Mouse (Mus musculus): ENCODE results near the gene 4930556J24Rik. TPM values are rescaled to one million over a fixed set of nuclear protein-coding genes. Genes with fewer than 3 reads are reported as not detected.

Gene 4930556J24Rik
- polyA plus RNA-seq, 1 experiment = 0.07 TPM

DNA sequence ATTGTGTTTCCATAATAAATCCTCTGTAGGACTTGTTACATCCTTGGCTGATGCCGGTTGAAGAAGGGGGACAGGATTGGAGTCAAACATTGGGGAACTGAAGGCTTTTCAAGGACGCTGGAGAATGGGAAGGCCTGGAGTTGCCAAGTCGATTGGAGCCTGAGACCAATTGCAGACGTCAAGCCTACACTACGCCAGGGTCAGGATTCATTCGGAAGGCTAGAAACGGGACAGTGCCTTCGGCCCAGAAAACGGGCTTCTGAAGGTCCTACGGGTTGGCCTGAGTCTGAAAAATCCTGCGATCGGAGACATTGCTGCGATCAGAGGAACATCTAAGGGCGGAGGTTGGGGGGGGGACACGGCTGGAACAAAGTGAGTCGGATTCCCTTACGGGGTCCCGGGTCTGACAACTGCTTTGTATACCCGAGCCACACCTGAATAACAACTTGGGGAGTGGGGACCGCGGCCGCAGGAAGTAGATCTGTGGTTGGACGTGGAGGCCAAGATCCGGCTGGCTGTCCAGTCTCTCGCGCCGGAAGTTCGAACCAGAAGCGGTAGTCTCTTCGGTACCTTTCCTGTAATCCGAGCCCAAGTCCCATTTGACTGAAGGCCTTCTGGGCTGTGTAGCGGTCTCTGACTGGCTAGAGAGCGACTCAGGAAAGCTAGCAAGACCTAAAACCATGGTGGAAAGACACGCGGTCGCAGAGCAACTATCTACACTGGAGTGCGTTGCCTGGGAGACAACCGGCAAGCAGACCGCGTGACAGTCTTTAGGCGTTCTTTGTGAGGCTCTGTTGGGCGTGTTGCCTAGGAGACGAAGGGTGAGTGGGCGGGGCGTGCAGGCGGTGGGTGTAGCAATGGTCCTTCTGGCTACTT, 81.9 kb downstream of the 4930556J24Rik start, which contains the start of the genes 4921536K21Rik and Dusp18:
TSS of gene 4921536K21Rik (minus strand) at position 693 of the 876 bp plus-strand sequence.
TSS of gene Dusp18 (plus strand) at position 835 of the 876 bp plus-strand sequence.
- Histone ChIP-seq H3K79me2 (ENCODE audit: control insufficient read depth, insufficient read depth) (peaks cover 42% of the 10 kb centered on the region), H3ac (ENCODE audit: control insufficient read depth, insufficient read length, low read depth) (peak within 1 kb of the TSS; percentile 46), H3K79me3 (ENCODE audit: low read depth) (peaks cover 28% of the 10 kb centered on the region), H3K27me3 (ENCODE audit: control insufficient read depth, insufficient read depth, insufficient read length) (no peaks in the 10 kb centered on the region), H3K36me3 (ENCODE audit: control insufficient read depth, insufficient read depth) (peaks cover 31% of the 10 kb centered on the region), H3K4me3 (ENCODE audit: insufficient read depth, poor library complexity, severe bottlenecking) (peak within 1 kb of the TSS; percentile 62)
- no peak for TF ChIP-seq CTCF (IDR thresholded peaks at IDR 0.05; ENCODE audit: control insufficient read depth, insufficient read depth, insufficient read length)
- TF ChIP-seq MYOD1 (IDR thresholded peaks at IDR 0.05; ENCODE audit: control insufficient read depth, insufficient read length, low read depth) = no peak
- peak; percentile 31 for TF ChIP-seq CEBPB (IDR thresholded peaks at IDR 0.05; ENCODE audit: low read depth)
- TF ChIP-seq USF1 (IDR thresholded peaks at IDR 0.05; ENCODE audit: low read depth) = peak; percentile 71
- TF ChIP-seq MAX (IDR thresholded peaks at IDR 0.05) = peak; percentile 85
- no peak for TF ChIP-seq MYOG (IDR thresholded peaks at IDR 0.05; ENCODE audit: control insufficient read depth, extremely low read depth, insufficient read length)
- TF ChIP-seq FOSL1 (IDR thresholded peaks at IDR 0.05; ENCODE audit: insufficient read depth, low read length, poor library complexity, severe bottlenecking) = no peak

DNA sequence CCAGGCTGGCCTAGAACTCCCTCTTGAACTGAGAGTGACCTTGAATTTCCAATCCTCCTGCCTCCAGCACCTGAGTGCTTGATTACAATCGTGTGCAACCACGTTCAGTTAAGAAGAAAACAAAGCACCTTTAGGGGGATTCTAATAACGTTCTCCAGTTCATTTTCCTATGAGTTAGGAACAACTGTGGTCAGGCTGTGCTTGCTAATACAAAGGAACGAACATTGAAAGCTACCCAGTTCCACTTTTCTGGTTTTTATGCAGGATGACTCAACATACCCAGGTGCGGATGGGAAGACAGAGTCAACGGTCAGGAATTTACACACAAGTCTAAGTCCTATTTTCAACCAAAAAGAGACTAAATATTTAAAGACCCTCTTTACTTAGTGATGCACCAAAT, 82.6 kb downstream of the 4930556J24Rik start:
- TF ChIP-seq CTCF (IDR thresholded peaks at IDR 0.05; ENCODE audit: control insufficient read depth, insufficient read depth, insufficient read length) = no peak
- no peak for TF ChIP-seq FOSL1 (IDR thresholded peaks at IDR 0.05; ENCODE audit: insufficient read depth, low read length, poor library complexity, severe bottlenecking)
- no peak for TF ChIP-seq USF1 (IDR thresholded peaks at IDR 0.05; ENCODE audit: low read depth)
- no peak for TF ChIP-seq MAX (IDR thresholded peaks at IDR 0.05)
- TF ChIP-seq MYOG (IDR thresholded peaks at IDR 0.05; ENCODE audit: control insufficient read depth, extremely low read depth, insufficient read length) = no peak
- no peak for TF ChIP-seq CEBPB (IDR thresholded peaks at IDR 0.05; ENCODE audit: low read depth)
- TF ChIP-seq MYOD1 (IDR thresholded peaks at IDR 0.05; ENCODE audit: control insufficient read depth, insufficient read length, low read depth) = no peak
- Histone ChIP-seq H3K4me3 (ENCODE audit: insufficient read depth, poor library complexity, severe bottlenecking) (no peak overlapping the region), H3K79me3 (ENCODE audit: low read depth) (peaks cover 28% of the 10 kb centered on the region), H3K27me3 (ENCODE audit: control insufficient read depth, insufficient read depth, insufficient read length) (no peaks in the 10 kb centered on the region), H3K79me2 (ENCODE audit: control insufficient read depth, insufficient read depth) (peaks cover 35% of the 10 kb centered on the region), H3ac (ENCODE audit: control insufficient read depth, insufficient read length, low read depth) (no peak overlapping the region), H3K36me3 (ENCODE audit: control insufficient read depth, insufficient read depth) (peaks cover 26% of the 10 kb centered on the region)

Other genes starting within 250 kb of the 4930556J24Rik start
- gene Osbp2, start 112.9 kb downstream of the 4930556J24Rik start, polyA plus RNA-seq (2012; fragmentation: generic; extraction: Trizol) = 2.1 TPM
- gene 4921536K21Rik, start 81.7 kb downstream of the 4930556J24Rik start, polyA plus RNA-seq (2012; fragmentation: generic; extraction: Trizol) = 0.89 TPM
- 9.9 TPM for gene Dusp18, start 81.5 kb downstream of the 4930556J24Rik start, polyA plus RNA-seq (2012; fragmentation: generic; extraction: Trizol)
- 58.0 TPM for gene Slc35e4, start 62.1 kb downstream of the 4930556J24Rik start, polyA plus RNA-seq (2012; fragmentation: generic; extraction: Trizol)
- gene Tcn2, start 44.6 kb downstream of the 4930556J24Rik start, polyA plus RNA-seq (2012; fragmentation: generic; extraction: Trizol) = 3.4 TPM
- 146 TPM for gene Pes1, start 12.8 kb downstream of the 4930556J24Rik start, polyA plus RNA-seq (2012; fragmentation: generic; extraction: Trizol)
- gene Gal3st1, start 6.9 kb upstream of the 4930556J24Rik start, polyA plus RNA-seq (2012; fragmentation: generic; extraction: Trizol) = 0.06 TPM
- gene Sec14l4, start 54.7 kb upstream of the 4930556J24Rik start, polyA plus RNA-seq (2012; fragmentation: generic; extraction: Trizol) = not detected
- gene Sec14l3, start 88.1 kb upstream of the 4930556J24Rik start, polyA plus RNA-seq (2012; fragmentation: generic; extraction: Trizol) = not detected
- gene Mtfp1, start 118.7 kb upstream of the 4930556J24Rik start, polyA plus RNA-seq (2012; fragmentation: generic; extraction: Trizol) = 10.8 TPM
- gene Sec14l2, start 146.6 kb upstream of the 4930556J24Rik start, polyA plus RNA-seq (2012; fragmentation: generic; extraction: Trizol) = 7.3 TPM
- 13.6 TPM for gene Rnf215, start 158.4 kb upstream of the 4930556J24Rik start, polyA plus RNA-seq (2012; fragmentation: generic; extraction: Trizol)
- gene Ccdc157, start 183.5 kb upstream of the 4930556J24Rik start, polyA plus RNA-seq (2012; fragmentation: generic; extraction: Trizol) = 3.7 TPM
- 64.9 TPM for gene Sf3a1, start 183.6 kb upstream of the 4930556J24Rik start, polyA plus RNA-seq (2012; fragmentation: generic; extraction: Trizol)
- 22.4 TPM for gene Tbc1d10a, start 210.0 kb upstream of the 4930556J24Rik start, polyA plus RNA-seq (2012; fragmentation: generic; extraction: Trizol)
- 1.5 TPM for gene Castor1, start 241.4 kb upstream of the 4930556J24Rik start, polyA plus RNA-seq (2012; fragmentation: generic; extraction: Trizol)

All from C2C12 (cell line).